Mouse (Mus musculus): ENCODE results near the gene Arhgef11. TPM values are rescaled to one million over a fixed set of nuclear protein-coding genes. Genes with fewer than 3 reads are reported as not detected.

Arhgef11 gene
- polyA plus RNA-seq, 1 experiment from 2014 or later: 27.4 TPM

GRCm38 (mm10) chr3:87618240-87618639 is 881 bp downstream of the Arhgef11 start:
- Histone ChIP-seq H3K27me3 (replicated peaks; ENCODE audit: control insufficient read depth, insufficient read depth, low read length) (no peaks in the 10 kb centered on the region), H3K4me2 (ENCODE audit: low read length) (peak overlapping the region; percentile 93), H3K4me3 (replicated peaks; ENCODE audit: low read length) (peak overlapping the region; percentile 61), H3K27ac (ENCODE audit: low read length) (no peak overlapping the region; the same call in 1 of the 2 replicates), H3K9me3 (ENCODE audit: control insufficient read depth, low read length) (no peaks in the 10 kb centered on the region), H3K4me1 (replicated peaks; ENCODE audit: control insufficient read depth, insufficient read depth, low read length) (peaks cover 36% of the 10 kb centered on the region), H3K9ac (replicated peaks; ENCODE audit: low read depth, low read length) (peak overlapping the region; percentile 74), H3K36me3 (ENCODE audit: control insufficient read depth, insufficient read depth) (no peaks in the 10 kb centered on the region)
- no peak for ATAC-seq
- WGBS: under 1% methylated on average over 3 of the region's 3 CpGs

GRCm38 (mm10) chr3:87618981-87619710 is 1.8 kb downstream of the Arhgef11 start:
- peak overlapping the region; percentile 61 for H3K4me3 ChIP-seq (replicated peaks; ENCODE audit: low read length)
- no peak for ATAC-seq
- H3K4me1 ChIP-seq (replicated peaks; ENCODE audit: control insufficient read depth, insufficient read depth, low read length): peaks cover 36% of the 10 kb centered on the region
- peak overlapping the region; percentile 74 for H3K9ac ChIP-seq (replicated peaks; ENCODE audit: low read depth, low read length)
- no peaks in the 10 kb centered on the region for H3K27me3 ChIP-seq (replicated peaks; ENCODE audit: control insufficient read depth, insufficient read depth, low read length)
- no peak overlapping the region for H3K27ac ChIP-seq (ENCODE audit: low read length)
- peak overlapping the region; percentile 93 for H3K4me2 ChIP-seq (ENCODE audit: low read length)
- H3K9me3 ChIP-seq (ENCODE audit: control insufficient read depth, low read length): no peaks in the 10 kb centered on the region
- WGBS: 52% methylated on average over 5 of the region's 5 CpGs
- H3K36me3 ChIP-seq (ENCODE audit: control insufficient read depth, insufficient read depth): no peaks in the 10 kb centered on the region

- H3K4me1 ChIP-seq (replicated peaks; ENCODE audit: control insufficient read depth, insufficient read depth, low read length): peaks cover 36% of the 10 kb centered on the region
- no peak for ATAC-seq
- no peaks in the 10 kb centered on the region for H3K9me3 ChIP-seq (ENCODE audit: control insufficient read depth, low read length)
- no peaks in the 10 kb centered on the region for H3K36me3 ChIP-seq (ENCODE audit: control insufficient read depth, insufficient read depth)
- H3K4me3 ChIP-seq (replicated peaks; ENCODE audit: low read length): peak overlapping the region; percentile 61
- 54% methylated on average over 7 of the region's 7 CpGs for WGBS
- no peaks in the 10 kb centered on the region for H3K27me3 ChIP-seq (replicated peaks; ENCODE audit: control insufficient read depth, insufficient read depth, low read length)
- peak overlapping the region; percentile 42 for H3K9ac ChIP-seq (replicated peaks; ENCODE audit: low read depth, low read length)
- H3K4me2 ChIP-seq (ENCODE audit: low read length): peak overlapping the region; percentile 93
- no peak overlapping the region for H3K27ac ChIP-seq (ENCODE audit: low read length)
These were observed 3.0 kb downstream of the Arhgef11 start for GRCm38 (mm10) chr3:87620218-87620891.

GRCm38 (mm10) chr3:87624899-87625298 is 7.5 kb downstream of the Arhgef11 start:
- Histone ChIP-seq H3K4me1 (replicated peaks; ENCODE audit: control insufficient read depth, insufficient read depth, low read length) (peaks cover 23% of the 10 kb centered on the region), H3K9me3 (ENCODE audit: control insufficient read depth, low read length) (no peaks in the 10 kb centered on the region)
- 93% methylated on average over 4 of the region's 4 CpGs for WGBS

GRCm38 (mm10) chr3:87630899-87631298 is 13.5 kb downstream of the Arhgef11 start:
- Histone ChIP-seq H3K4me1 (replicated peaks; ENCODE audit: control insufficient read depth, insufficient read depth, low read length) (peaks cover 15% of the 10 kb centered on the region), H3K36me3 (ENCODE audit: control insufficient read depth, insufficient read depth) (no peaks in the 10 kb centered on the region), H3K4me3 (replicated peaks; ENCODE audit: low read length) (no peak overlapping the region), H3K27me3 (replicated peaks; ENCODE audit: control insufficient read depth, insufficient read depth, low read length) (no peaks in the 10 kb centered on the region), H3K9ac (replicated peaks; ENCODE audit: low read depth, low read length) (no peak overlapping the region), H3K27ac (ENCODE audit: low read length) (peak overlapping the region; percentile 21; the same call in 1 of the 2 replicates), H3K4me2 (ENCODE audit: low read length) (no peak overlapping the region), H3K9me3 (ENCODE audit: control insufficient read depth, low read length) (no peaks in the 10 kb centered on the region)
- WGBS: 68% methylated on average over 9 of the region's 9 CpGs
- ATAC-seq: peak; percentile 84

More at GRCm38 (mm10) chr3:87624899-87625298, 7.5 kb downstream of the Arhgef11 start:
- Histone ChIP-seq H3K27ac (ENCODE audit: low read length) (no peak overlapping the region), H3K27me3 (replicated peaks; ENCODE audit: control insufficient read depth, insufficient read depth, low read length) (no peaks in the 10 kb centered on the region), H3K4me2 (ENCODE audit: low read length) (no peak overlapping the region), H3K4me3 (replicated peaks; ENCODE audit: low read length) (no peak overlapping the region), H3K36me3 (ENCODE audit: control insufficient read depth, insufficient read depth) (no peaks in the 10 kb centered on the region), H3K9ac (replicated peaks; ENCODE audit: low read depth, low read length) (no peak overlapping the region)
- no peak for ATAC-seq

GRCm38 (mm10) chr3:87631408-87631807 is 14.0 kb downstream of the Arhgef11 start:
- Histone ChIP-seq H3K36me3 (ENCODE audit: control insufficient read depth, insufficient read depth) (no peaks in the 10 kb centered on the region), H3K27ac (ENCODE audit: low read length) (no peak overlapping the region), H3K4me3 (replicated peaks; ENCODE audit: low read length) (no peak overlapping the region), H3K4me1 (replicated peaks; ENCODE audit: control insufficient read depth, insufficient read depth, low read length) (peaks cover 13% of the 10 kb centered on the region), H3K9ac (replicated peaks; ENCODE audit: low read depth, low read length) (no peak overlapping the region), H3K27me3 (replicated peaks; ENCODE audit: control insufficient read depth, insufficient read depth, low read length) (no peaks in the 10 kb centered on the region), H3K9me3 (ENCODE audit: control insufficient read depth, low read length) (no peaks in the 10 kb centered on the region), H3K4me2 (ENCODE audit: low read length) (no peak overlapping the region)
- 75% methylated on average over 4 of the region's 4 CpGs for whole genome bisulfite sequencing
- no peak; the same call in 1 of the 2 replicates for ATAC-seq

GRCm38 (mm10) chr3:87635514-87635913 is 18.2 kb downstream of the Arhgef11 start:
- Histone ChIP-seq H3K36me3 (ENCODE audit: control insufficient read depth, insufficient read depth) (no peaks in the 10 kb centered on the region), H3K9ac (replicated peaks; ENCODE audit: low read depth, low read length) (no peak overlapping the region), H3K4me3 (replicated peaks; ENCODE audit: low read length) (no peak overlapping the region), H3K4me2 (ENCODE audit: low read length) (no peak overlapping the region), H3K4me1 (replicated peaks; ENCODE audit: control insufficient read depth, insufficient read depth, low read length) (peaks cover 13% of the 10 kb centered on the region), H3K9me3 (ENCODE audit: control insufficient read depth, low read length) (no peaks in the 10 kb centered on the region), H3K27ac (ENCODE audit: low read length) (no peak overlapping the region), H3K27me3 (replicated peaks; ENCODE audit: control insufficient read depth, insufficient read depth, low read length) (no peaks in the 10 kb centered on the region)
- 49% methylated on average over 4 of the region's 4 CpGs for WGBS
- ATAC-seq: no peak

- H3K4me3 ChIP-seq (replicated peaks; ENCODE audit: low read length): no peak overlapping the region
- no peak overlapping the region; the same call in 1 of the 2 replicates for H3K27ac ChIP-seq (ENCODE audit: low read length)
- no peak overlapping the region for H3K4me2 ChIP-seq (ENCODE audit: low read length)
- H3K4me1 ChIP-seq (replicated peaks; ENCODE audit: control insufficient read depth, insufficient read depth, low read length): peaks cover 8% of the 10 kb centered on the region
- 66% methylated on average over 1 of the region's 1 CpGs for WGBS
- no peaks in the 10 kb centered on the region for H3K27me3 ChIP-seq (replicated peaks; ENCODE audit: control insufficient read depth, insufficient read depth, low read length)
- H3K9ac ChIP-seq (replicated peaks; ENCODE audit: low read depth, low read length): no peak overlapping the region
- H3K9me3 ChIP-seq (ENCODE audit: control insufficient read depth, low read length): no peaks in the 10 kb centered on the region
- peak; percentile 58; the same call in 1 of the 2 replicates for ATAC-seq
- no peaks in the 10 kb centered on the region for H3K36me3 ChIP-seq (ENCODE audit: control insufficient read depth, insufficient read depth)
These were observed 26.1 kb downstream of the Arhgef11 start for GRCm38 (mm10) chr3:87643453-87643852.

GRCm38 (mm10) chr3:87646174-87646573 is 28.8 kb downstream of the Arhgef11 start:
- Histone ChIP-seq H3K36me3 (ENCODE audit: control insufficient read depth, insufficient read depth) (no peaks in the 10 kb centered on the region), H3K27me3 (replicated peaks; ENCODE audit: control insufficient read depth, insufficient read depth, low read length) (no peaks in the 10 kb centered on the region), H3K4me1 (replicated peaks; ENCODE audit: control insufficient read depth, insufficient read depth, low read length) (peaks cover 8% of the 10 kb centered on the region), H3K4me3 (replicated peaks; ENCODE audit: low read length) (no peak overlapping the region), H3K9me3 (ENCODE audit: control insufficient read depth, low read length) (no peaks in the 10 kb centered on the region), H3K4me2 (ENCODE audit: low read length) (no peak overlapping the region), H3K27ac (ENCODE audit: low read length) (no peak overlapping the region), H3K9ac (replicated peaks; ENCODE audit: low read depth, low read length) (no peak overlapping the region)
- WGBS: 97% methylated on average over 1 of the region's 1 CpGs
- no peak for ATAC-seq

Data from forebrain, embryonic 16.5 days (tissue).